Comparison of ENCODE assay signal across 20 mouse cellular contexts in the genomic region with DNA sequence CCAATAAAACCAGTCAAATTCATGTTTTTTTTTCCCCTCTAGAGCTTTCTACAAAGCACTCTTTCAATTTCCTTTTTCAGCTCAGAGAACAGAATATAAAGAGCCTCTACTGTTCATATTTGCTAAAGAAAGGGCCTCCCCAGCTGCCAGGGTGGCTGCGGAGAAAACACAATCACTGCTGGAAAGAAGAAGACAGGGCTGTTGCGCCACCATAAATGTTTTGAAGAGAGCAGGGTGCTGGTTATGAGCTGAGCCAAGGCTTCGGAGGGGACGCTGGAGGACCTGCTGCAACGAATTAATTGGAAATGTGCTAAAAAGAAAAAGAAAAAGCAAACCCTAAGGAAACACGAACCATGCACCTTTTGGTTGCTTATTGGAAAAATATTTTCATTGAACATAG.
A peak's percentile ranks its signal among the peaks of the same experiment; 100 is the strongest.
DNase-seq lines count a peak whose midpoint lies in the region; ATAC-seq lines count a peak whose summit lies in the region.
"Had no signal": no experiment of that assay in that cellular context is flagged by ENCODE, and none has a peak within 500 bp of the region (broad histone marks: within the 10 kb centered on the region; RNA-seq: fewer than 3 reads in every experiment).

No protein-coding gene starts in this region.

- whole genome bisulfite sequencing in limb, embryonic 12.5 days, result 56% methylated on average over 6 of the region's 6 CpGs
- 90% methylated on average over 6 of the region's 6 CpGs for WGBS in limb, embryonic 10.5 days
- 49% methylated on average over 6 of the region's 6 CpGs for whole genome bisulfite sequencing in limb, embryonic 13.5 days
- WGBS in lung, embryonic 16.5 days, result 44% methylated on average over 6 of the region's 6 CpGs

- DNase-seq in limb, embryonic 10.5 days (ENCODE audit: low spot score), result no peak
- DNase-seq in lung, postnatal 4 days, result peak; percentile 51 to 81
- DNase-seq in cerebellum, postnatal 4 days (ENCODE audit: low spot score in 2 of 2), result no peak
- DNase-seq in urinary bladder, postnatal 25 days (ENCODE audit: low spot score), result no peak
- DNase-seq: adrenal gland, adult 2 months; cerebellum, adult 11-12 months; cerebellum, postnatal 14 days; forebrain, postnatal 0 days; gastrocnemius, postnatal 25 days; heart, postnatal 10 days; kidney, adult 8-10 months; kidney, postnatal 10 days; liver, embryonic 13.5 days; thymus, adult 18-20 months; thymus, postnatal 36 days had no signal

- no peaks in the 10 kb centered on the region for H3K27me3 ChIP-seq in limb, embryonic 12.5 days
- H3K27me3 ChIP-seq in limb, embryonic 10.5 days (ENCODE audit: low read depth, poor library complexity, severe bottlenecking), result no peaks in the 10 kb centered on the region
- H3K27me3 ChIP-seq in limb, embryonic 13.5 days, result no peaks in the 10 kb centered on the region
- H3K27me3 ChIP-seq in lung, embryonic 16.5 days (ENCODE audit: control insufficient read depth, insufficient read depth, low read depth, low read length), result no peaks in the 10 kb centered on the region
- H3K27me3 ChIP-seq: liver, embryonic 13.5 days; neural tube, embryonic 15.5 days had no signal

- no peak overlapping the region for H3K4me2 ChIP-seq in limb, embryonic 12.5 days
- H3K4me2 ChIP-seq in limb, embryonic 13.5 days (replicated peaks), result peak overlapping the region; percentile 43; the same call in 1 of the 2 replicates
- no peak overlapping the region for H3K4me2 ChIP-seq in lung, embryonic 16.5 days (ENCODE audit: low read depth, low read length)
- H3K4me2 ChIP-seq: liver, embryonic 13.5 days; neural tube, embryonic 15.5 days had no signal

- H3K27ac ChIP-seq in limb, embryonic 12.5 days, result peak overlapping the region; percentile 88
- H3K27ac ChIP-seq in limb, embryonic 10.5 days, result no peak overlapping the region
- peak overlapping the region; percentile 79; the same call in 1 of the 2 replicates for H3K27ac ChIP-seq in limb, embryonic 13.5 days
- H3K27ac ChIP-seq in lung, embryonic 16.5 days (ENCODE audit: low read length), result peak overlapping the region; percentile 91
- H3K27ac ChIP-seq: liver, embryonic 13.5 days; midbrain, embryonic 10.5 days; neural tube, embryonic 15.5 days had no signal

- ATAC-seq in limb, embryonic 12.5 days (ENCODE audit: insufficient number of reproducible peaks, insufficient read depth, low FRiP score, low TSS enrichment, low read depth), result no peak
- no peak for ATAC-seq in limb, embryonic 13.5 days (ENCODE audit: low FRiP score, low read depth)
- ATAC-seq in lung, embryonic 16.5 days (ENCODE audit: low read depth), result peak; percentile 35; the same call in 1 of the 2 replicates
- ATAC-seq: forebrain, postnatal 0 days had no signal

- no peak overlapping the region for H3K4me3 ChIP-seq in limb, embryonic 12.5 days (replicated peaks)
- no peak overlapping the region for H3K4me3 ChIP-seq in limb, embryonic 10.5 days
- H3K4me3 ChIP-seq in limb, embryonic 13.5 days, result no peak overlapping the region
- H3K4me3 ChIP-seq in lung, embryonic 16.5 days (ENCODE audit: low read length), result no peak overlapping the region
- H3K4me3 ChIP-seq: liver, embryonic 13.5 days; midbrain, embryonic 10.5 days; neural tube, embryonic 15.5 days had no signal

- H3K9me3 ChIP-seq in limb, embryonic 12.5 days, result no peaks in the 10 kb centered on the region
- H3K9me3 ChIP-seq in limb, embryonic 10.5 days (replicated peaks), result no peaks in the 10 kb centered on the region
- no peaks in the 10 kb centered on the region for H3K9me3 ChIP-seq in limb, embryonic 13.5 days
- H3K9me3 ChIP-seq in lung, embryonic 16.5 days (ENCODE audit: control insufficient read depth, low read length), result no peaks in the 10 kb centered on the region
- H3K9me3 ChIP-seq: liver, embryonic 13.5 days; midbrain, embryonic 10.5 days; neural tube, embryonic 15.5 days had no signal

- no peak overlapping the region for H3K9ac ChIP-seq in limb, embryonic 12.5 days (replicated peaks)
- H3K9ac ChIP-seq in limb, embryonic 13.5 days, result no peak overlapping the region
- no peak overlapping the region for H3K9ac ChIP-seq in lung, embryonic 16.5 days (ENCODE audit: low read length)
- H3K9ac ChIP-seq: forebrain, postnatal 0 days; liver, embryonic 13.5 days; neural tube, embryonic 15.5 days had no signal

- H3K36me3 ChIP-seq in limb, embryonic 12.5 days, result no peaks in the 10 kb centered on the region
- H3K36me3 ChIP-seq in limb, embryonic 10.5 days, result no peaks in the 10 kb centered on the region
- no peaks in the 10 kb centered on the region for H3K36me3 ChIP-seq in limb, embryonic 13.5 days
- H3K36me3 ChIP-seq in lung, embryonic 16.5 days (ENCODE audit: control insufficient read depth, insufficient read depth, low read length), result no peaks in the 10 kb centered on the region
- H3K36me3 ChIP-seq: liver, embryonic 13.5 days; midbrain, embryonic 10.5 days; neural tube, embryonic 15.5 days had no signal

- H3K4me1 ChIP-seq in limb, embryonic 12.5 days (replicated peaks), result peaks cover 45% of the 10 kb centered on the region
- H3K4me1 ChIP-seq in limb, embryonic 10.5 days, result peaks cover 22% of the 10 kb centered on the region
- peaks cover 48% of the 10 kb centered on the region for H3K4me1 ChIP-seq in limb, embryonic 13.5 days
- H3K4me1 ChIP-seq in lung, embryonic 16.5 days (replicated peaks; ENCODE audit: control insufficient read depth, insufficient read depth, low read length), result peaks cover 24% of the 10 kb centered on the region

Comparison
In these comparisons a context has a peak if more than half of its experiments do, and no peak if none do; other contexts are left out.
1. DNase-seq: peak in lung, postnatal 4 days (2 of 2); none in limb, embryonic 10.5 days (single experiment), cerebellum, postnatal 4 days (0 of 2) and urinary bladder, postnatal 25 days (single experiment).